Mouse (Mus musculus) gastrocnemius, adult 18-20 months (tissue): Measurements from ENCODE around the gene Npc2. TPM values are rescaled to one million over a fixed set of nuclear protein-coding genes. Genes with fewer than 3 reads are reported as not detected.

Source experiments
- DNase-seq: peaks from one replicate; pipeline ENCODE4 v3.0.0; 2021; ENCODE audit warnings: low spot score
- total RNA-seq, 2 experiments: library from RNA; stranded (reverse); gene quantifications; 2 replicates each; pipeline ENCODE4 v1.2.3; 2021

Gene Npc2
- total RNA-seq, 2 experiments from 2014 or later: 14.8 to 15.8 TPM

DNA sequence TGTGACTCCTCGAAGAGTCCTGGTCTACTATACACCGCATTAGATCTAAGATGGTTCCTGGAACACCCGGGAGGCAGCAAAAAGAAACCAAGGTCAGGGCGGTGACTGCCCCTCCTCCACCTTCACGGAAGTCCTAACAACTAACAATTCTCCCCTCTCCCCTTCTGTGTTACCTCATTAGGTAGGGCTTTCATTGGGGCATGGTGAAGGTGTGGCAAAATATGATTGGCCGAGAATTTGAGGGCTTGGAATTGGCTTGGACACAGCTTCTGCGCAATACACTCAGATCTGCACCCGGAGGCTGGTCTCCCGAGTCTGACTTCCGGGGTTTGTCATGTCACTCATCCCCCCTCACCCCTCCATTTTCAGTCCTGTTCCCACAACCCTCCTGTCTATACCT is 44.5 kb downstream of the Npc2 start:
- DNase-seq: no peak

DNA sequence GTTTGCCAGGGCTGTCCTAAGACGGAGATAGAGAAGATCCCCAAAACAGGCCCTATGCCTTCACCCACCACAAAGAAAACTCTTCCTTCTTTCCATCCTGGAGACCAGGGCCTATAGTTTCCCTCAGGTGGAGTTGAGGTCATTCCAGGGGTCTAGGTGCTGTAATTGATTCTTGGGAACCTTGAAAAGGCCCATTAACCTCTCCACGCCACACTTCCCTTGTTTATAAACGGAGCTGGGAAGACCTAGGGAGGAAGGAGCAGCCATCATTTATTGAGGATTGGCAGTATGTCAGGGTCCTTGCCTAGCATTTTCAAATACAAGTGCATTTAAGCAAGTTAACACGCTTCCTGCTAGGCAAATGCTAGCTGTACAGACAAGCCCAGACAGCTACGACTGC is 45.5 kb downstream of the Npc2 start:
- no peak for DNase-seq

DNA sequence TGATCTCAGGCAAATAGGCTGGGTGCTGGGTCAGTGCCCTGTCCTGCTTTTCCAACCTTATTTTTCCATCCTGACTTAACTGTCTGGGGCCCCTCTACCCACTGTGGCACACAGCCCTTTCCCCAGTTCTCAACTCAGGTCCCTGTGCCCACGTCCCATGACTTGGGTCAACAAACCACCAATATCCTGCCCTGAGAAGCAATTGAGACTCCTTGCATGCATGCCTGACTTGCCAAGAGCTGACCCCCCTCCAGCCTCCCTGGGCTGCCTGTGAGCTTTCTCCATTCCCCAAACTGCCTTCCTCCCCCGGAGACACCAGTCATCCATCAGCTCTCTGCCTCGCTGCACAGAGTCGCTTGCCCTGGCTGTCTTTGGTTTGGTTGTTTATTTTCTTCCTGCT is 46.0 kb downstream of the Npc2 start:
- no peak for DNase-seq

DNA sequence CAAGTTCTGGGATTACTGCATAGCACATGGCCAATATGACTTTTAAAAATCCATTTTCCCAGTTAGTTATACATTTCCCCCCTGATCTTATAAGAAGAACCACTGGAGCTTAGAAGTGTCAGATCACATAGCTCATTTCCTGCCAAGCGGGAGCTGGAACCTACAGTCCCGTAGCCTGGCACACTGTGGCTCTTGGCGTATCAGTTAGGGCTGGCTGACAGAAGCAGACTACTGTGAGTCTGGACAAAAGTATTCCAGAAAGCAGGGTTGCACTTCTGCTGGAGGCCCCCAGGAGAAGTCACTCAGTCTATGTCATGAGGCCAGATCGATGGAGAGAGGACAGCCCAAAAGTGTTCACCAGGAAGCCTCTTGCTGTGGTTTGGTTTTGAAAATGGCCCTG is 46.6 kb downstream of the Npc2 start:
- DNase-seq: peak; percentile 30

DNA sequence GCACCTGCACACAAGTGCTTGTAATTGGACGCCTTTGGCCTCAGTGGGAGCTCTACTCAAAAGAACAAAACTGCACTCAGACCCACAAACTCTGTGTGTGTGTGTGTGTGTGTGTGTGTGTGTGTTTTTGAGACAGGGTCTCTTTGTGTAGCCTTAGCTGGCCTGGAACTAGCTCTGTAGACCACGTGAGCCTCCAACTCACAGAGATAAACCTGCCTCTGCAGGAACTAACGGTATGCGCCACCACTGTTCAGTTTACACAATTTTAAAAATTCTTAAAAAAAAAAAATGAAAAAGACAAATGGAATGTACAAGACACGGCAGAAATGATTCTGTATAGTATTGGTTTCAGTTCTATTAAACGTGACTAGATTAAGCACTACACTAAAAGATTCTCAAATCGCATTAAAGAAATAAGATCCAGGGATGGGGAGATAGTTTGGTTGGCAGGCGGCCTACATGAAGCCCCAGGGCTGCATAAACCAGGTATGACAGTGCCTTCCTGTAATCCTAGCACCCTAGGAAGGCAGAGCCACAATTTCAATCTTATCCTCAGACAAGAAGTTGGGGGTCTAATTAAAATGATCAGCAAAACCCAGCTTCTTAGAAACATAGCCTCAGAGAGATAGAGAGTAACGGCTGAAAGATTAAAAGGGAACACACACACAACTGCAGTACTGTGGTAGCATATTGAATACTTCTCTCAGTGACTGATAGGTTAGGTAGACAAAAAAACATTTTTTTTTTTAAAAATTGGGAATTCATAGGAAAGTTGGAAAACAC is 54.3 kb downstream of the Npc2 start:
- DNase-seq: no peak

DNA sequence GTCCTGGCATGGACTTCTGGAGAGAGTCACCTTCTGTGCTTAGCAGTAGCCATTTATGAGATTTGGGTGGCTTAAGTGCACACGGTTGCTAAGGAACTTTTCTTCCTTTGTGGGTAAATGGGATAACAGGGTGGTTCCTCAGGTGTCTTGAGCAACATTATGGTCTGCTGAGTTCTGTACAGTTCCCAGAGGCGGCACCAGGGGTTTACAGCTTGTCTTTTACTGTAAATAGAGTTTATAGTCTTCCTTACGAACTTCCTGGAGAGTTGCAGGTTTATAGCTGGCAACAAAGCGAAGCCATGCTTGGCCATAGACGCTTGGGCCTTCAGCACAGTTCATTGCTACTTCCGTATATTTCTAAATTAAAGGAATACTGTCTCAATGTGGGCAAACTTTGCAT is 58.4 kb downstream of the Npc2 start:
- no peak for DNase-seq

DNA sequence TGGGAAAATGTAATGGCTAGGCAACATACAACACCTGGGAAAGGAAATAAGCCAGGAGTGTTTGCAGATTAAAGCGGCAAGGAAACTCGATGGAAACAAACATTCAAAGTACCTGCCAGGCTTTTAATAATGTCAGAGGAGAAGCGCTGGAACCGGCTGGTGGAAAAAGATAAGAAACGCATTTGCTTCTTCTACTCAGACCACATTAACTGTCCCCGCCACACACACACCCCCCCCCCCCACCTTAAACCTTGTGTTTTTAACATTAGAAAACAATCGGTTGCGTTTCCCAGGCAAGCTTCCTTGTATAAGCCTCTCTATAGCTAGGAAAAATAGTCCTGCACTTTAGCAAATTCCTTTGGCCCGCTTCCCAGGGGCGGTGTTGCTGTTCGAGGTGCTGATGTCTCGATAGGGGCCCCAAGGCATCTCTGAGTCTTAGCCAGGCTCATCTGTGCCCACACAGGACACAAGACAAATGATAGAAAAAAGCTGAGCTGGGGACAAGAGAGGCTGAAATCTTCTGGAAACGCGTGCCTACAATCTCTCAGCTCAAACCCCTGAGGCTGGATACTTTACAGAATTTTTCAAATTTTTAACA is 63.0 kb downstream of the Npc2 start:
- no peak for DNase-seq

DNA sequence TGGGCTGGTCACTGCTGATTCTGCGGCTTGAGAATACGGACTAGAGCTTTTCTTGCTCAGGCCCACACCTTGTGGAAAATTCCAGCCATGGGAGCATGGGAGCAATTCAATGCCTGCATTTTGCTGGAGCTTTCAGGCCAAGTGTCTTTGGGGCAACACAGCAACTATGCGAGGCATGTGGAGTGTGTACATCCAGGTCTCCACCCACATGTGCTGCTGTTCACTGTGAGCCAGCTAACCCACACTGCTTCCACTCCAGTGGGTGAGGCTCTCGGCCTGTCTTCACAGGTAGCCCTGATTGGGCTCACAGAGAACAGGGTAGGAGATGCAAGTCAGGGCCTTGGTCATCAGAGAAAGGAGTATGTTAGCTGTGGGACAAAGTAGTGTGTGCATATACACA is 65.1 kb downstream of the Npc2 start:
- no peak for DNase-seq

DNA sequence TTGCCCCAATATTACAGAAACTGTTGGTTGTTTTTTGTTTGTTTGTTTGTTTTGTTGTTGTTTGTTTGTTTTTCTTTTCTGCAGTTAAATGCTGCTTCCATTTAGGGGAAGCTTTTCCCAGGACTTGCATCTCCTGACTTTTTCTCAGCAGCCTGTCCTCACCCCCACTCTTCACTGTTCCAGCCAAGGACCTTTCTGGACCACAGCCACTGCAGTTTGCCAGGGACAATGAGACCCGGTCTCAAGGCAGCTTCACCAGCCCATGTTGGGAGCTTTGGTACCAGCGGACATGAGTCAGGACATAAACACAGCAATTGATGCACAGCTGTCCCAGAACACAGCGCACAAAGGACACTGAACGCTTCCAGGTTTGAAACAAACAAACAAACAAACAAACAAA is 66.1 kb downstream of the Npc2 start:
- DNase-seq: no peak

Other genes with a start within 250 kb of the Npc2 start
- not detected for gene Vsx2, start 203.4 kb downstream of the Npc2 start, total RNA-seq
- 1 to 10 TPM; 4.9 to 5.1 TPM for gene Abcd4, start 155.7 kb downstream of the Npc2 start, total RNA-seq
- not detected for gene Vrtn, start 132.1 kb downstream of the Npc2 start, total RNA-seq
- not detected for gene Syndig1l, start 74.3 kb downstream of the Npc2 start, total RNA-seq
- 10 to 100 TPM; 46.8 to 48.2 TPM for gene Isca2, start 99 bp upstream of the Npc2 start, total RNA-seq
- 1 to 10 TPM; 2.6 to 3.1 TPM for gene Ltbp2, start 103.4 kb upstream of the Npc2 start, total RNA-seq
- gene Fcf1, start 197.7 kb upstream of the Npc2 start, total RNA-seq: 10 to 100 TPM; 29.7 to 32.1 TPM
- gene Arel1, start 197.7 kb upstream of the Npc2 start, total RNA-seq: 10 to 100 TPM; 25.5 to 29.4 TPM
- gene Ylpm1, start 223.2 kb upstream of the Npc2 start, total RNA-seq: 10 to 100 TPM; 14.4 to 16.4 TPM